Mouse (Mus musculus) liver, embryonic 16.5 days (tissue): Measurements from ENCODE around the gene Kat14. TPM values are rescaled to one million over a fixed set of nuclear protein-coding genes. Genes with fewer than 3 reads are reported as not detected.

Experiments
- ATAC-seq: fragments of 200-750 bp; cut with Nextera tagmentation; 2 replicates; pipeline ENCODE4 v1.8.0; 2017; ENCODE audit warnings: low read depth, mild to moderate bottlenecking, moderate number of reproducible peaks, moderate library complexity
- H3K27ac ChIP-seq: fragments of 300-500 bp; sonication (generic); 2 replicates; pipeline ENCODE4 v1.5.1; 2014; ENCODE audit warnings: mild to moderate bottlenecking, low read length
- H3K27me3 ChIP-seq: fragments of 300-500 bp; sonication (generic); 2 replicates; pipeline ENCODE4 v1.6.1; 2014; ENCODE audit warnings: low read depth, low read length, mixed read lengths; ENCODE audit not compliant: control insufficient read depth, insufficient read depth
- H3K36me3 ChIP-seq: fragments of 300-500 bp; sonication (generic); 2 replicates; pipeline ENCODE4 v1.6.1; 2014; ENCODE audit warnings: mild to moderate bottlenecking; ENCODE audit not compliant: control insufficient read depth, insufficient read depth
- H3K4me1 ChIP-seq: fragments of 300-500 bp; sonication (generic); 2 replicates; pipeline ENCODE4 v1.6.1; 2014; ENCODE audit warnings: low read depth, low read length, mixed read lengths; ENCODE audit not compliant: control insufficient read depth
- H3K4me2 ChIP-seq: fragments of 300-500 bp; sonication (generic); 2 replicates; pipeline ENCODE4 v1.6.1; 2014; ENCODE audit warnings: low read depth, low read length, mixed read lengths
- H3K4me3 ChIP-seq: fragments of 300-500 bp; sonication (generic); 2 replicates; pipeline ENCODE4 v1.5.1; 2014; ENCODE audit warnings: low read depth, mild to moderate bottlenecking, low read length
- H3K9ac ChIP-seq: fragments of 300-500 bp; sonication (generic); 2 replicates; pipeline ENCODE4 v1.6.1; 2014; ENCODE audit warnings: low read depth, low read length
- H3K9me3 ChIP-seq: fragments of 300-500 bp; sonication (generic); replicated peaks from 2 replicates; pipeline ENCODE4 v1.6.1; 2016; ENCODE audit warnings: low read length; ENCODE audit not compliant: control insufficient read depth
- WGBS: fragments of 180-500 bp; shearing (Covaris S2); extraction: QIAGEN DNeasy Blood & Tissue Kit; methylation state at CpG from one replicate; pipeline ENCODE4 v1.1.7; 2014; ENCODE audit not compliant: insufficient replicate concordance; 5-methylcytosine and 5-hydroxymethylcytosine counted together
- polyA plus RNA-seq: library from polyadenylated mRNA; unstranded; fragments of >200 nt; fragmentation: Nextera tagmentation; extraction: Ambion mirVana; gene quantifications from 2 replicates; pipeline ENCODE4 v1.2.1, GENCODE M21; 2015

Kat14 gene
- 12.9 and 15.3 TPM in 2 replicates for polyA plus RNA-seq

GRCm38 (mm10) chr2:144368400-144369019 is at the start of gene Kat14, which contains the start of gene Pet117:
TSS of gene Kat14 (plus strand) at chr2:144368983.
TSS of gene Pet117 (plus strand) at chr2:144368996.
- Histone ChIP-seq H3K4me2 (peak within 1 kb of the TSS; percentile 87), H3K4me3 (peak within 1 kb of the TSS; percentile 94), H3K36me3 (peaks cover under 1% of the 10 kb centered on the region; the same call in 1 of the 2 replicates), H3K27me3 (no peaks in the 10 kb centered on the region), H3K27ac (peak within 1 kb of the TSS; percentile 92), H3K4me1 (peaks cover 19% of the 10 kb centered on the region), H3K9me3 (no peaks in the 10 kb centered on the region), H3K9ac (peak within 1 kb of the TSS; percentile 91)
- ATAC-seq = peak; percentile 96
- 3% methylated on average over 38 of the region's 38 CpGs for WGBS

- no peak overlapping the region for H3K4me3 ChIP-seq
- 57% methylated on average over 3 of the region's 3 CpGs for WGBS
- H3K4me1 ChIP-seq = no peaks in the 10 kb centered on the region
- no peaks in the 10 kb centered on the region for H3K9me3 ChIP-seq
- no peak overlapping the region for H3K4me2 ChIP-seq
- no peak overlapping the region for H3K27ac ChIP-seq
- H3K27me3 ChIP-seq = peaks cover 11% of the 10 kb centered on the region
- H3K9ac ChIP-seq = no peak overlapping the region
- no peaks in the 10 kb centered on the region for H3K36me3 ChIP-seq
- ATAC-seq = no peak
Measured at GRCm38 (mm10) chr2:144324218-144324617, 44.6 kb upstream of the Kat14 start.

GRCm38 (mm10) chr2:144329451-144329850 is 39.3 kb upstream of the Kat14 start:
- ATAC-seq = no peak
- 6% methylated on average over 10 of the region's 10 CpGs for WGBS
- no peaks in the 10 kb centered on the region for H3K36me3 ChIP-seq
- no peak overlapping the region for H3K4me3 ChIP-seq
- H3K9me3 ChIP-seq = no peaks in the 10 kb centered on the region
- H3K9ac ChIP-seq = no peak overlapping the region
- peaks cover 8% of the 10 kb centered on the region for H3K4me1 ChIP-seq
- H3K4me2 ChIP-seq = no peak overlapping the region
- H3K27ac ChIP-seq = no peak overlapping the region
- H3K27me3 ChIP-seq = peaks cover 61% of the 10 kb centered on the region

- no peak for ATAC-seq
- Histone ChIP-seq H3K4me1 (peaks cover 8% of the 10 kb centered on the region), H3K4me2 (no peak overlapping the region), H3K9ac (no peak overlapping the region), H3K36me3 (no peaks in the 10 kb centered on the region), H3K9me3 (no peaks in the 10 kb centered on the region), H3K27me3 (peaks cover 63% of the 10 kb centered on the region), H3K4me3 (no peak overlapping the region), H3K27ac (no peak overlapping the region)
- WGBS = 6% methylated on average over 10 of the region's 10 CpGs
Measured at GRCm38 (mm10) chr2:144329937-144330336, 38.8 kb upstream of the Kat14 start.

GRCm38 (mm10) chr2:144330352-144330959 is 38.3 kb upstream of the Kat14 start:
- Histone ChIP-seq H3K4me2 (peak overlapping the region; percentile 71), H3K9ac (no peak overlapping the region), H3K27me3 (peaks cover 67% of the 10 kb centered on the region), H3K4me1 (peaks cover 8% of the 10 kb centered on the region), H3K27ac (no peak overlapping the region), H3K4me3 (peak overlapping the region; percentile 55), H3K9me3 (no peaks in the 10 kb centered on the region), H3K36me3 (no peaks in the 10 kb centered on the region)
- no peak for ATAC-seq
- 1% methylated on average over 29 of the region's 41 CpGs for WGBS

- Histone ChIP-seq H3K27ac (no peak overlapping the region), H3K9me3 (no peaks in the 10 kb centered on the region), H3K36me3 (no peaks in the 10 kb centered on the region), H3K9ac (peak overlapping the region; percentile 20; the same call in 1 of the 2 replicates), H3K27me3 (peaks cover 67% of the 10 kb centered on the region), H3K4me3 (peak overlapping the region; percentile 55), H3K4me2 (peak overlapping the region; percentile 71), H3K4me1 (peaks cover 8% of the 10 kb centered on the region)
- WGBS = under 1% methylated on average over 50 of the region's 50 CpGs
- ATAC-seq = no peak
Measured at GRCm38 (mm10) chr2:144330960-144331371, 37.8 kb upstream of the Kat14 start.

- H3K9me3 ChIP-seq = no peaks in the 10 kb centered on the region
- under 1% methylated on average over 62 of the region's 62 CpGs for WGBS
- no peak for ATAC-seq
- peaks cover 8% of the 10 kb centered on the region for H3K4me1 ChIP-seq
- H3K4me3 ChIP-seq = peak within 1 kb of the TSS; percentile 55
- no peaks in the 10 kb centered on the region for H3K36me3 ChIP-seq
- H3K4me2 ChIP-seq = peak within 1 kb of the TSS; percentile 71
- peaks cover 67% of the 10 kb centered on the region for H3K27me3 ChIP-seq
- H3K9ac ChIP-seq = peak within 1 kb of the TSS; percentile 20; the same call in 1 of the 2 replicates
- H3K27ac ChIP-seq = no peak within 1 kb of the TSS
Measured at GRCm38 (mm10) chr2:144331401-144332302, 37.1 kb upstream of the Kat14 start, which contains the start of gene Ovol2. TSS of gene Ovol2 (minus strand) at chr2:144332146.

- no peaks in the 10 kb centered on the region for H3K9me3 ChIP-seq
- H3K4me2 ChIP-seq = no peak overlapping the region
- peaks cover 67% of the 10 kb centered on the region for H3K27me3 ChIP-seq
- H3K4me1 ChIP-seq = peaks cover 8% of the 10 kb centered on the region
- ATAC-seq = no peak
- H3K36me3 ChIP-seq = no peaks in the 10 kb centered on the region
- no peak overlapping the region for H3K4me3 ChIP-seq
- H3K27ac ChIP-seq = no peak overlapping the region
- no peak overlapping the region for H3K9ac ChIP-seq
- 5% methylated on average over 9 of the region's 9 CpGs for WGBS
Measured at GRCm38 (mm10) chr2:144332486-144332885, 36.3 kb upstream of the Kat14 start.
